Mouse (Mus musculus) layer of hippocampus, postnatal 25 days (tissue): Measurements from ENCODE around the gene Cep112. TPM values are rescaled to one million over a fixed set of nuclear protein-coding genes. Genes with fewer than 3 reads are reported as not detected.

Experiments used
- DNase-seq, 2 experiments: peaks; one replicate each; pipeline ENCODE4 v3.0.0; 2022; ENCODE audit warnings: mixed read lengths in 2 of 2, low spot score in 1 of 2; ENCODE audit errors: extremely low spot score in 1 of 2
- total RNA-seq, 2 experiments: library from RNA; stranded (reverse); gene quantifications; 2 replicates each; pipeline ENCODE4 v1.2.3; 2021

Gene Cep112
- total RNA-seq, 2 experiments from 2014 or later: 12.5 to 18.1 TPM

GRCm38 (mm10) chr11:108777158-108777557 is 352.2 kb downstream of the Cep112 start:
- no peak for DNase-seq

- no peak for DNase-seq
Measured at GRCm38 (mm10) chr11:108780271-108781250, 355.6 kb downstream of the Cep112 start.

GRCm38 (mm10) chr11:108798398-108798797 is 373.4 kb downstream of the Cep112 start:
- DNase-seq: no peak

- no peak for DNase-seq
Measured at GRCm38 (mm10) chr11:108799695-108800094, 374.7 kb downstream of the Cep112 start.

GRCm38 (mm10) chr11:108804030-108804429 is 379.0 kb downstream of the Cep112 start:
- no peak for DNase-seq

- no peak for DNase-seq
Measured at GRCm38 (mm10) chr11:108805947-108806346, 381.0 kb downstream of the Cep112 start.

- no peak for DNase-seq
Measured at GRCm38 (mm10) chr11:108809626-108810025, 384.6 kb downstream of the Cep112 start.

- DNase-seq: no peak
Measured at GRCm38 (mm10) chr11:108821771-108822170, 396.8 kb downstream of the Cep112 start.

GRCm38 (mm10) chr11:108822257-108822656 is 397.3 kb downstream of the Cep112 start:
- DNase-seq: no peak

GRCm38 (mm10) chr11:108827321-108827720 is 402.3 kb downstream of the Cep112 start:
- no peak for DNase-seq

GRCm38 (mm10) chr11:108828374-108829025 is 403.5 kb downstream of the Cep112 start:
- DNase-seq: no peak

GRCm38 (mm10) chr11:108836706-108837105 is 411.7 kb downstream of the Cep112 start:
- no peak for DNase-seq

- DNase-seq: no peak
Measured at GRCm38 (mm10) chr11:108840195-108840594, 415.2 kb downstream of the Cep112 start.

- no peak for DNase-seq
Measured at GRCm38 (mm10) chr11:108842765-108843164, 417.8 kb downstream of the Cep112 start.

GRCm38 (mm10) chr11:108845971-108846370 is 421.0 kb downstream of the Cep112 start:
- no peak for DNase-seq

- no peak for DNase-seq
Measured at GRCm38 (mm10) chr11:108846479-108846878, 421.5 kb downstream of the Cep112 start.

GRCm38 (mm10) chr11:108851771-108852170 is 426.8 kb downstream of the Cep112 start:
- DNase-seq: no peak

- DNase-seq: peak in 1 of 2 experiments; percentile 8
Measured at GRCm38 (mm10) chr11:108857254-108857653, 432.3 kb downstream of the Cep112 start.

- peak; percentile 31 to 37 for DNase-seq
Measured at GRCm38 (mm10) chr11:108857678-108858338, 432.8 kb downstream of the Cep112 start.

GRCm38 (mm10) chr11:108858339-108858804 is 433.4 kb downstream of the Cep112 start:
- DNase-seq: no peak

GRCm38 (mm10) chr11:108858846-108859245 is 433.9 kb downstream of the Cep112 start:
- DNase-seq: no peak
